Mouse (Mus musculus): Measurements from ENCODE around the gene Ndufa3. TPM values are rescaled to one million over a fixed set of nuclear protein-coding genes. Genes with fewer than 3 reads are reported as not detected.

Gene Ndufa3
- polyA plus RNA-seq, 1 experiment from 2014 or later, result 378 TPM

DNA sequence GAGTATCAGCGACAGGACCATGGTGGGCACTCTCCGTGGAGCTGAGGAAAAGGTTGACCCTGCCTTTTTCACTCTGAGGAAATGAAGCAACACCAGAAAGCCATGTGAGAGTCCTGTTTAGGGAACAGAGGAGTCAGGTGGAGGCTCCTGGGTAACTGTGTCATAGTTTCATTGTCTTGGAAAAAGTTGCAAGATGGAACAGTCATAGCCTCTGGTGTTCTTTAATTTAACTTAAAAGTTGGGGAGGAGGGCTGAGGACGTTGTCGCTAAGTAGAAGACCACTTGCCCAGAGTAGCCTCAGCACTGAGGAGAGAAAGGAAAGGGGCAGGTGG lies 1.1 kb upstream of the Ndufa3 start, which contains the start of gene Oscar:
Gene Oscar (minus strand): TSS at position 101 of the 332 bp plus-strand sequence.
- H3K4me3 ChIP-seq, result peak within 1 kb of the TSS; percentile 79; the same call in 1 of the 2 replicates
- no peak within 1 kb of the TSS for H3K27ac ChIP-seq
- H3K36me3 ChIP-seq, result peaks cover 20% of the 10 kb centered on the region
- no peak for ATAC-seq (ENCODE audit: low FRiP score)
- H3K4me1 ChIP-seq, result peaks cover 12% of the 10 kb centered on the region
- no peaks in the 10 kb centered on the region for H3K27me3 ChIP-seq
- H3K9ac ChIP-seq, result no peak within 1 kb of the TSS
- no peaks in the 10 kb centered on the region for H3K9me3 ChIP-seq (replicated peaks)
- H3K4me2 ChIP-seq (replicated peaks), result no peak within 1 kb of the TSS
- WGBS, result 80% methylated on average over 4 of the region's 4 CpGs

DNA sequence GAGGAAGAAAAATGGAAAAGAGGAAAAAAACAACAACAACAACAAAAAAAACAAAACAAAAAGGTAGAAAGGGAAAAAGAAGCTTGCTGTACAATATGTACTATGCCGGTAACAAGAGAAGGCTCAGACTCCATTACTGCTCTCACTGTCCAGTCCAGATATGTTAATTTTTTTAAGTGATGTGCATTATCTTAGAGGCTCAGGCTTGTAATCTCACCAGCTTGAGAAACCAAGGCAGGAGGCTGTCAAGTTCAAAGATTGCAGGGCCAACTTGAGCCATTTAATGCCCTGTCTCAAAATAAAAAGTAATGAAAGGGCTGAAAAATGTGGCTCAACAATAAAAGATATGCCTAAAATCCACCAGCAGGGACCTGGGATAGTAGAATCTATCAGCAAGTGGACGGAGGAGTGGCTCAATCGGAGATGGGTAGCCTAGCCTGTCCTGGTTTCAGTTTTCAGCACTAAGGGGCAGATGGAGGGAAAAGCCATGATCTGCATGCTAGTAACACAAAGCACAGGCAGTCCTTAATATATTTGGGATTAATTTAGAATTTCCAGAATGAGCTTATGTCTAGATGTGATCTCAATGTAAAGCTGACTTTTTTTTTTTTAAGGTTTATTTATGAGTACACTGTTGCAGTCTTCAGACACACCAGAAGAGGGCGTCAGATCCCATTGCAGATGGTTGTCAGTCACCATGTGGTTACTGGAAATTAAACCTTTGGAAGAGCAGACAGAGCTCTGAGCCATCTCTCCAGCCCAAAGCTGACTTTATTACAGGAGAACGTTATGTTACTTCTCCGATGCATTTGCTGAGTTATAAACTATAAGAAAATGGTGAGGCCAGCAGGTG lies 558 bp upstream of the Ndufa3 start:
- Histone ChIP-seq H3K36me3 (peaks cover 24% of the 10 kb centered on the region), H3K27ac (no peak overlapping the region), H3K4me1 (peaks cover 12% of the 10 kb centered on the region), H3K9me3 (replicated peaks) (no peaks in the 10 kb centered on the region), H3K27me3 (no peaks in the 10 kb centered on the region), H3K9ac (no peak overlapping the region), H3K4me2 (replicated peaks) (no peak overlapping the region), H3K4me3 (peak overlapping the region; percentile 79; the same call in 1 of the 2 replicates)
- peak; percentile 42 for ATAC-seq (ENCODE audit: low FRiP score)
- 40% methylated on average over 6 of the region's 6 CpGs for WGBS

DNA sequence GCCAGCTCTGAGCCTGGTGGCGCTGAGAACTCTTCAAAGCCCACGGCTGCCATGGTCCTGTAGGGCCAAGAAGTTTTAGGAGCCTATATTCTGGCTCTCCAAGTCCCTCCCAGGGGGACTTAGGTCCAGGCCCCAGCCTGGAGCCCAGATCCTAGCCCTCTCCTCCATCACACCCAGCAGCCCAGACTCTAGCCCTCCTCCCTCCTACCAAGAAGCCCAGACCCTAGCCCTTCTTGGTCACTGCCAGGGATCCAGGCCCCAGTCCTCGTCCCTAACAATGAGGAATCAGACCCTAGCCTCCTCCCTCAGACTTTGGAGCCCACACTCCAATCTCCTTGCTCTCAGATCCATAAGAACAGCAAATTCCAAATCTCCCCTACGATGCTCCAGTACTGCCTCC lies 11.9 kb downstream of the Ndufa3 start:
- WGBS, result 42% methylated on average over 4 of the region's 4 CpGs
- Histone ChIP-seq H3K4me2 (replicated peaks) (peak overlapping the region; percentile 99), H3K4me3 (peak overlapping the region; percentile 67), H3K27me3 (no peaks in the 10 kb centered on the region), H3K9me3 (replicated peaks) (no peaks in the 10 kb centered on the region), H3K9ac (peak overlapping the region; percentile 82), H3K27ac (peak overlapping the region; percentile 2; the same call in 1 of the 2 replicates), H3K36me3 (peaks cover 36% of the 10 kb centered on the region), H3K4me1 (peaks cover 26% of the 10 kb centered on the region)
- peak; percentile 43 for ATAC-seq (ENCODE audit: low FRiP score)

DNA sequence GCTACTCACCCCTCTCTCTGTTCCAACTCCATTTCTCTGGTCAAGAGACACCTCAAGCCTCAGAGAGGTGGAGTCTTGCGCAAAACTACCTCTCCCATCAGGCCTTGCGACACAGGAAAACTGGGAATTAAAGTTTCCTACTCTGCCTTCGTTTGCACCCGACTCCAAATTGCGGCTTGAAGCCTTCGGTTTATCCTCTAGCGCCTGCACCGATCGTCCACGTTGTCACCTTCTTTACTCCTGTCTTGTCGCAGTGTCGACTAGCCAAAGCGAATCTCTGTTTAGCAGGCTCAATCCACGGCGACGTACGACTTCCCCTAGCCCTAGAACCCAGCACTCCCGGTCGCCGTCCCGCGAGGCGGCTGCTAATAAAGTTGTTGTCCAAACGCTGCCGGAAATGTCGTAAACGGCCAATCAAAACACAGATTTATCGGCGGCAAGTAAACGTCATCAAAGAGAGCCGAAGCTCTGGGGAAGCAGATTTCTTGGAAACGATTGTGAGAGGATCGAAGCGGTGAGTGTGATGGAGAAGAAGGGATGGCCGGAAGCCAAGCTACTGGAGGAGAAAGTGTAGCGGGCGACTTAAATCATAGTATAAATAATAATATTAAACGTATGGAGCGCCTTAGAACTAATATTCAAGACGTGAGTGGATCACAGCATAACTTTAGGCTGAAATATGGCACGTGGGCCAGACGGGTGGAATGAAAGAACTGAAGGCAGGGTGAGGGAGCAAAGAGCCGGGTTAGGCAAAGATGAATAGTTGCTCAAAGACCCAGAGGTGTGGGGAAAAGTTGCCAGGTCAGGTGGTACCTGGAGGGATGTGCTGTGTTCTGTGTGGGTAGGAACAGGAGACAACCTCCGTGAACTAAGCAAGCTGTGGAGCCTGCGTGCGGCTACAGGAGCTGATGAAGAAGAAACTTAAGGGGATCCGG lies 12.6 kb downstream of the Ndufa3 start, which contains the start of the genes Tfpt and Prpf31:
Gene Tfpt (minus strand): TSS at position 387 of the 935 bp plus-strand sequence.
Gene Prpf31 (plus strand): TSS at position 443 of the 935 bp plus-strand sequence.
- H3K9me3 ChIP-seq (replicated peaks), result no peaks in the 10 kb centered on the region
- peak within 1 kb of the TSS; percentile 73; the same call in 1 of the 2 replicates for H3K27ac ChIP-seq
- peak within 1 kb of the TSS; percentile 99 for H3K4me2 ChIP-seq (replicated peaks)
- peaks cover 37% of the 10 kb centered on the region for H3K36me3 ChIP-seq
- ATAC-seq (ENCODE audit: low FRiP score), result peak; percentile 89
- no peaks in the 10 kb centered on the region for H3K27me3 ChIP-seq
- 2% methylated on average over 47 of the region's 47 CpGs for WGBS
- H3K9ac ChIP-seq, result peak within 1 kb of the TSS; percentile 82
- H3K4me3 ChIP-seq, result peak within 1 kb of the TSS; percentile 67
- H3K4me1 ChIP-seq, result peaks cover 26% of the 10 kb centered on the region

DNA sequence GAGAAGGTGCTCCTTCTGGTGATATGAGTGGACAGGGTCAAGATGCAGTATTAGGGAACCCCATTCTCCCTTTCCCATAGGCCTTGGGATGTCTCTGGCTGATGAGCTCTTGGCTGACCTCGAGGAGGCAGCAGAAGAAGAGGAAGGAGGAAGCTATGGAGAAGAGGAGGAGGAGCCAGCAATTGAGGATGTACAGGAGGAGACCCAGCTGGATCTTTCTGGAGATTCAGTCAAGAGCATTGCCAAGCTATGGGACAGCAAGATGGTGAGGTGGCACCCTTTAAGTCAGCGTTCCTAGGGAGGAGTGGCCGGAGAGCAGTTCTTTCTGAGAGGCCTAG lies 13.3 kb downstream of the Ndufa3 start:
- 60% methylated on average over 3 of the region's 3 CpGs for WGBS
- no peaks in the 10 kb centered on the region for H3K27me3 ChIP-seq
- ATAC-seq (ENCODE audit: low FRiP score), result peak; percentile 29
- H3K4me1 ChIP-seq, result peaks cover 26% of the 10 kb centered on the region
- peaks cover 43% of the 10 kb centered on the region for H3K36me3 ChIP-seq
- peak overlapping the region; percentile 67 for H3K4me3 ChIP-seq
- H3K9ac ChIP-seq, result peak overlapping the region; percentile 82
- H3K4me2 ChIP-seq (replicated peaks), result peak overlapping the region; percentile 99
- H3K27ac ChIP-seq, result no peak overlapping the region
- H3K9me3 ChIP-seq (replicated peaks), result no peaks in the 10 kb centered on the region

DNA sequence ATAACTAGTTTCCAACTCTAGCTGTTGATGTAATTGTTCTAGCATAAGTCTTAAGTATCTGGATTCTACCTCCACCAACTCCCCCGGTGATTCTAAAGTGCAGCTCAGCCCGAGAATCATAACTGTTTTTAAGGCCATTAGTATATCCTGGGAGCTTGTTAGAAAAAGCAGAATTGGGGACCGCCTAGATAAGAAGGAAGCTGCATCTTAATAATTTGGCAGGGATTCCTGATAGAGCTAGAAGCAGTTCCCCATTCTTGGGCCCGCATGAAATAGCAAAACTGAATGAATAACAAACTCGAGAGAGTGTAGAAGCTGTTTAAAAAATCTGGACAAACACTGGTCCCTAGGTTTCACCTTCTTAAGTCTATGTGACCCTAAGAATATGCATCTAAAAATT lies 26.2 kb downstream of the Ndufa3 start:
- H3K36me3 ChIP-seq, result peaks cover 42% of the 10 kb centered on the region
- no peak overlapping the region; the same call in 1 of the 2 replicates for H3K4me2 ChIP-seq (replicated peaks)
- ATAC-seq (ENCODE audit: low FRiP score), result no peak
- no peak overlapping the region for H3K27ac ChIP-seq
- peaks cover 30% of the 10 kb centered on the region for H3K4me1 ChIP-seq
- H3K4me3 ChIP-seq, result no peak overlapping the region
- 74% methylated on average over 5 of the region's 5 CpGs for WGBS
- H3K9ac ChIP-seq, result no peak overlapping the region
- no peaks in the 10 kb centered on the region for H3K9me3 ChIP-seq (replicated peaks)
- H3K27me3 ChIP-seq, result no peaks in the 10 kb centered on the region

DNA sequence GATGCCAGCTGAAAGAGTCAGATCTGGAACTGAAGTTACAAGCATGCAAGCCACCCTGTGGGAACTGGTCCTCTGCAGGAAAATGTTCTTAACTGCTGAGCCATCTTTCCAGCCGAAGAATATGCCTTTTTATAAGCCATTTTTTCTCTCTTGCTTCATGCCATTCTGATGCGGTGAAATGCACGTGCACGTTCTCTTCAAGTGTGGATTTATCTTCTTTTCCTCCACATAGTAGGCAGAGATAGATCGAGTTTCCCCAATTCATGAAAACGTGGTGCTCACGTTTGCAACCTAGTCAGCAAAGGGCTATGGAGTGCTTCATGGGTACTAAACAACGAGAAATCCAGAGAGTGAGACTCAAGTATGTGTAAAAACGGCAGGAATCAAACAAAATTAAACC lies 26.7 kb downstream of the Ndufa3 start:
- no peaks in the 10 kb centered on the region for H3K27me3 ChIP-seq
- H3K9ac ChIP-seq, result no peak overlapping the region
- no peak for ATAC-seq (ENCODE audit: low FRiP score)
- H3K27ac ChIP-seq, result no peak overlapping the region
- peaks cover 38% of the 10 kb centered on the region for H3K36me3 ChIP-seq
- 22% methylated on average over 9 of the region's 9 CpGs for WGBS
- peak overlapping the region; percentile 99 for H3K4me3 ChIP-seq
- peaks cover 34% of the 10 kb centered on the region for H3K4me1 ChIP-seq
- no peaks in the 10 kb centered on the region for H3K9me3 ChIP-seq (replicated peaks)
- H3K4me2 ChIP-seq (replicated peaks), result peak overlapping the region; percentile 57

DNA sequence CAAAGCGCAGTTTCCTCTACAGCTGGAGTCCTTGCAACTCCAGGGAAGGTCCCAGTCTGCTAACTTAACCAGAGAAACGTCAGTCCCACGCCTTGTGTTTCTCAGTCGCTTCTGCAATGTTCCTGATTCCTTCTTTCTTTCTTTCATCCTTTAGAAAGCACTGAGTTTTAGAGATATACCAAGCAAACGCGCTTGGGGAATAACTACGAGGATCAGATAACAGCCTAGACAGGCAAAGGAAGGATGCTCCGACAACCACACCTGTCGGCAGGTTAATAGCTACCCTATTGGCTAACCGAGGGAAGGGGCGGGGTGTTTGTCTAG lies 27.1 kb downstream of the Ndufa3 start:
- 2% methylated on average over 11 of the region's 11 CpGs for WGBS
- H3K36me3 ChIP-seq, result peaks cover 33% of the 10 kb centered on the region
- H3K4me3 ChIP-seq, result peak overlapping the region; percentile 99
- H3K27ac ChIP-seq, result peak overlapping the region; percentile 19; the same call in 1 of the 2 replicates
- peak overlapping the region; percentile 57 for H3K4me2 ChIP-seq (replicated peaks)
- H3K4me1 ChIP-seq, result peaks cover 35% of the 10 kb centered on the region
- ATAC-seq (ENCODE audit: low FRiP score), result peak; percentile 0; the same call in 1 of the 2 replicates
- no peaks in the 10 kb centered on the region for H3K27me3 ChIP-seq
- no peak overlapping the region for H3K9ac ChIP-seq
- no peaks in the 10 kb centered on the region for H3K9me3 ChIP-seq (replicated peaks)

DNA sequence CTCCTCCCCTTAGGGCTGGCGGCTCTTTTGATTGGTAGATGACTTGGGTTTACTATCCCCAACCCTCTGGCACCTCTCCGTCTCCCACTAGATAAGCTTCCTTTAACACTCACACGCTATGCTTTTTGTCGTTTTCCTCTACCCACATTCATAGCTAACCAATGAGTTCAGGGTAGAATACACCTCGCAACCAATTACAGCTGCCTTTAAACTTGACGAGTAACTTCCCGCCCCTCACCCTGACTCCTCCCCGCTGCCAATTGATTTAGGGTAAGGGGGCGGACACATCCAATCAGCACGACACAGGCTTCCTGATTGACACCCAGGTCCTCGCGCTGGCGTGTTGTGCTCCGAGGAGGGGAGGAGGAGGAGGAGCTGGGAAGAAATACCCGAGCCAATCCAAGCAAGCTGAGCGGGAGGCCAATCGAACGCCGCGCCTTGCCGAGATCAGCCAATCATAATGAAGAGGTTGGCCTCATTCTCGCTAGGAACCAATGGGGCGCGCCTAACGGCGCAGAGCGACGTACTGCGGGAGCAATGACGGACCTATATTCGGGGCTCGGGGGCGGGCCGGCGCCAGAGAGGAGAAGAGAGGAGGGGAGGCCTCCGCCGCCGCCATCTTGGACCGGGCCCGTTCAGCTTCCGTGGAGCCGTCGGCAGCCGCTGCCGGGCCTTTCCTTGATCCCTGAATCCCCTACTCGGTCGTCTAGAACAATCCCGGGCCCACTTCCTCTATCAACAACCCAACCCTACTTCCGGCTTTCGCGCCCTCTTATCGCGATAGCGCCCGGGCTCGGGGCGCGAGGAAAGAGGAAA lies 27.7 kb downstream of the Ndufa3 start, which contains the start of gene Cnot3:
Gene Cnot3 (plus strand): TSS at position 597 of the 816 bp plus-strand sequence.
- under 1% methylated on average over 58 of the region's 58 CpGs for WGBS
- H3K36me3 ChIP-seq, result peaks cover 30% of the 10 kb centered on the region
- peak within 1 kb of the TSS; percentile 99 for H3K4me3 ChIP-seq
- H3K4me2 ChIP-seq (replicated peaks), result peak within 1 kb of the TSS; percentile 95
- H3K27ac ChIP-seq, result peak within 1 kb of the TSS; percentile 97
- no peaks in the 10 kb centered on the region for H3K27me3 ChIP-seq
- H3K4me1 ChIP-seq, result peaks cover 35% of the 10 kb centered on the region
- H3K9ac ChIP-seq, result peak within 1 kb of the TSS; percentile 99
- H3K9me3 ChIP-seq (replicated peaks), result no peaks in the 10 kb centered on the region
- ATAC-seq (ENCODE audit: low FRiP score), result peak; percentile 99

DNA sequence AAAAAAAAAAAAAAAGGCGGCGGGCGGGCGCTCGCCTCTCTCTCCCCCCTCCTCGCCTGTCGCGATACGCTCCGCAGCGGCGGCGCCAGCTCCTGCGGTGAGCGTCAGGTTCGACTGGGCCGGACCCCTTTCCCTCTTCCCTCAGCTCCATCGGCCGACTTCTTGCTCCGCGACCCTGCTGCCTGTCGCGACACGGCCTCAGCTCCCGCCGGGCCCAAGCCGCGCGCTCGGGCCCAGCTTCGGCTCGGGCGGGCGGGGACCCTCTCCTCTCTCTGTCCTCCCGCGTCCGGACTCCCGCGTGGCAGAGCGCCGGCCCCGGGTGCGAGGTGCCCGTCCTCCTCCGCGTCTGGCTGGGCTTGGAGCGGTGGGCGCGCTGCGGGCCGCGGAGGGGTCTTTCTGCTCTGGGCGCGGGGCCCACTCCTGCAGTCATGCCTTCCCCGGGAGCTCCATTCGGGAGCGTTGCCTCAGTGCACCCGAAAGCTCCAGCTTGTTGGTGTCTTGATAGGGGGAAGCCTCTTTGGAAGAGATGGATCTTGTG lies 28.4 kb downstream of the Ndufa3 start:
- ATAC-seq (ENCODE audit: low FRiP score), result peak; percentile 2; the same call in 1 of the 2 replicates
- Histone ChIP-seq H3K4me3 (peak overlapping the region; percentile 99), H3K36me3 (peaks cover 30% of the 10 kb centered on the region), H3K4me1 (peaks cover 35% of the 10 kb centered on the region), H3K27ac (peak overlapping the region; percentile 97), H3K9ac (peak overlapping the region; percentile 99), H3K9me3 (replicated peaks) (no peaks in the 10 kb centered on the region), H3K4me2 (replicated peaks) (peak overlapping the region; percentile 95), H3K27me3 (no peaks in the 10 kb centered on the region)
- WGBS, result under 1% methylated on average over 51 of the region's 58 CpGs

DNA sequence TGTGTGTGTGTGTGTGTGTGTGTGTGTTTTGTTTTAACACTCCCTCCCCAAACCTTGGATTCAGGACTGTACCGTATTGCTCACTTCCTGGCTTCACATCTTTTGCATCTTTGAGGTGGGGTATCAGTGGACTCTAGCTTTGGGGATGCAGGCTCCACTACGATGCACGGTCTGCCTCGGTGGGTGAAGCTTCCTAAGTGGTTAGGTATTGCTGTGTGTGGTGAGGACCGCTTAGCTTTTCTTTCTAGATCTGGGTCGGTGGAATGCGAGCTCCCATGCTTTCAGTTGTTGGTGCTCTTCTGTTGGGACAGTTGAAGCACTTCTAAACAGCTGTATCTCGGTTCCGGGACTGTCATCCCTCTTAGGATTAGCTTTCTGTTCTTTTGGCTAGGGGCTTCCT lies 29.0 kb downstream of the Ndufa3 start:
- 0 out of 2 replicates have a peak overlapping the region, but pooled peaks have one; percentile 97 for H3K27ac ChIP-seq
- ATAC-seq (ENCODE audit: low FRiP score), result no peak

More for the DNA sequence above, 29.0 kb downstream of the Ndufa3 start:
- H3K9ac ChIP-seq, result peak overlapping the region; percentile 99
- H3K9me3 ChIP-seq (replicated peaks), result no peaks in the 10 kb centered on the region
- peak overlapping the region; percentile 95 for H3K4me2 ChIP-seq (replicated peaks)
- peak overlapping the region; percentile 99 for H3K4me3 ChIP-seq
- H3K27me3 ChIP-seq, result no peaks in the 10 kb centered on the region
- peaks cover 35% of the 10 kb centered on the region for H3K4me1 ChIP-seq
- WGBS, result 31% methylated on average over 9 of the region's 9 CpGs
- peaks cover 30% of the 10 kb centered on the region for H3K36me3 ChIP-seq

All from hindbrain, embryonic 12.5 days (tissue).